10 mouse cellular contexts compared by ENCODE assay signal in the genomic region with DNA sequence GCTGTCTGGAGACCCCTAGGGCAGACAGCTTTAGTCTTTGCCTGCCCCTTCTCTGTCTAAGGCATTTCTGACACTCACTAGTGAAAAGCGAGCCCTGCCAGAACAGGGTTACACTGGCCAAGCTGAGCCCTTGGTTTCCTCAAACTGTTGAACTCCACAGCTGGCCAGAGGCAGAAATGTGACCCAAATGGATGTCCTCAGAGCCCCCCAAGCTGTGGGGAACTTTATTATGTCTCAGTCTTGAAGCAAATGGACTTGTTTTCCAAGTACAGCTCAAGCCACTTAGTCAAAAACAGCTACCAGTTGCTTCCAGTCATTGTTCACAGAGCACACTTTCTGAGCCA. TPM values are rescaled to one million over a fixed set of nuclear protein-coding genes. Genes with fewer than 3 reads are reported as not detected.
DNase-seq lines count a peak whose midpoint lies in the region; ATAC-seq lines count a peak whose summit lies in the region.
"Had no signal": no experiment of that assay in that cellular context is flagged by ENCODE, and none has a peak within 500 bp of the region (broad histone marks: within the 10 kb centered on the region; RNA-seq: fewer than 3 reads in every experiment).

No protein-coding gene starts in this region.

- ATAC-seq in lung, embryonic 15.5 days (ENCODE audit: borderline replicate concordance, extremely low read depth, low FRiP score, low TSS enrichment): peak; percentile 68
- no peak for ATAC-seq in hindbrain, embryonic 16.5 days
- no peak for ATAC-seq in midbrain, embryonic 13.5 days
- ATAC-seq: liver, embryonic 12.5 days had no signal

- H3K9me3 ChIP-seq in heart, embryonic 10.5 days: no peaks in the 10 kb centered on the region
- H3K9me3 ChIP-seq in lung, embryonic 15.5 days: no peaks in the 10 kb centered on the region
- no peaks in the 10 kb centered on the region for H3K9me3 ChIP-seq in hindbrain, embryonic 16.5 days (ENCODE audit: control insufficient read depth, low read length)
- no peaks in the 10 kb centered on the region for H3K9me3 ChIP-seq in midbrain, embryonic 13.5 days
- H3K9me3 ChIP-seq: liver, embryonic 12.5 days had no signal

- no peak for DNase-seq in heart, embryonic 10.5 days (ENCODE audit: low spot score)
- DNase-seq in heart, adult 9 months (ENCODE audit: low spot score in 2 of 2): no peak
- no peak for DNase-seq in lung, postnatal 25 days (ENCODE audit: low spot score)
- no peak for DNase-seq in cerebellum, postnatal 4 days (ENCODE audit: low spot score in 2 of 2)
- no peak for DNase-seq in thymus, postnatal 36 days
- DNase-seq: thymus, adult 18-20 months had no signal

- peak overlapping the region; percentile 59 for H3K4me3 ChIP-seq in heart, embryonic 10.5 days
- no peak overlapping the region; the same call in 1 of the 2 replicates for H3K4me3 ChIP-seq in lung, embryonic 15.5 days
- H3K4me3 ChIP-seq in hindbrain, embryonic 16.5 days (ENCODE audit: low read length): no peak overlapping the region
- no peak overlapping the region for H3K4me3 ChIP-seq in midbrain, embryonic 13.5 days (replicated peaks)
- H3K4me3 ChIP-seq: liver, embryonic 12.5 days had no signal

- H3K27me3 ChIP-seq in heart, embryonic 10.5 days (ENCODE audit: insufficient read depth, poor library complexity, severe bottlenecking): peaks cover 20% of the 10 kb centered on the region
- H3K27me3 ChIP-seq in lung, embryonic 15.5 days: no peaks in the 10 kb centered on the region
- H3K27me3 ChIP-seq in hindbrain, embryonic 16.5 days (replicated peaks; ENCODE audit: control insufficient read depth, insufficient read depth, low read length): no peaks in the 10 kb centered on the region; the same call in 1 of the 2 replicates
- peaks cover 19% of the 10 kb centered on the region for H3K27me3 ChIP-seq in midbrain, embryonic 13.5 days

- WGBS in heart, embryonic 10.5 days: 12% methylated on average over 1 of the region's 1 CpGs
- whole genome bisulfite sequencing in lung, embryonic 15.5 days: 16% methylated on average over 1 of the region's 1 CpGs
- WGBS in hindbrain, embryonic 16.5 days: 33% methylated on average over 1 of the region's 1 CpGs
- 13% methylated on average over 1 of the region's 1 CpGs for WGBS in midbrain, embryonic 13.5 days

- peaks cover 25% of the 10 kb centered on the region for H3K4me1 ChIP-seq in heart, embryonic 10.5 days
- H3K4me1 ChIP-seq in lung, embryonic 15.5 days: peaks cover 25% of the 10 kb centered on the region
- H3K4me1 ChIP-seq in hindbrain, embryonic 16.5 days (ENCODE audit: control insufficient read depth, insufficient read depth, low read depth, low read length): peaks cover 12% of the 10 kb centered on the region
- peaks cover 20% of the 10 kb centered on the region for H3K4me1 ChIP-seq in midbrain, embryonic 13.5 days (replicated peaks)

- H3K36me3 ChIP-seq in heart, embryonic 10.5 days: no peaks in the 10 kb centered on the region
- H3K36me3 ChIP-seq in lung, embryonic 15.5 days: no peaks in the 10 kb centered on the region
- no peaks in the 10 kb centered on the region for H3K36me3 ChIP-seq in hindbrain, embryonic 16.5 days (ENCODE audit: control insufficient read depth, insufficient read depth, low read length)
- H3K36me3 ChIP-seq in midbrain, embryonic 13.5 days: no peaks in the 10 kb centered on the region
- H3K36me3 ChIP-seq: liver, embryonic 12.5 days had no signal

- peak overlapping the region; percentile 81 for H3K27ac ChIP-seq in heart, embryonic 10.5 days
- H3K27ac ChIP-seq in lung, embryonic 15.5 days: peak overlapping the region; percentile 88
- 0 out of 2 replicates have a peak overlapping the region, but pooled peaks have one; percentile 3 for H3K27ac ChIP-seq in hindbrain, embryonic 16.5 days (ENCODE audit: low read depth, low read length)
- H3K27ac ChIP-seq in midbrain, embryonic 13.5 days: 0 out of 2 replicates have a peak overlapping the region, but pooled peaks have one; percentile 5
- H3K27ac ChIP-seq: liver, embryonic 12.5 days had no signal

- peak overlapping the region; percentile 60 for H3K4me2 ChIP-seq in lung, embryonic 15.5 days
- H3K4me2 ChIP-seq in hindbrain, embryonic 16.5 days (ENCODE audit: low read length): no peak overlapping the region
- H3K4me2 ChIP-seq in midbrain, embryonic 13.5 days (replicated peaks): 0 out of 2 replicates have a peak overlapping the region, but pooled peaks have one; percentile 57

- no peak overlapping the region for H3K9ac ChIP-seq in lung, embryonic 15.5 days
- no peak overlapping the region for H3K9ac ChIP-seq in hindbrain, embryonic 16.5 days (ENCODE audit: low read depth, low read length)
- no peak overlapping the region for H3K9ac ChIP-seq in midbrain, embryonic 13.5 days (replicated peaks)
- H3K9ac ChIP-seq: liver, embryonic 12.5 days had no signal

RNA-seq across cellular contexts. Expression of a gene that starts 16.0 kb away (rescaled TPM):
- 5.0 and 10.4 TPM in 2 replicates for polyA plus RNA-seq in heart, embryonic 10.5 days (2016; fragmentation: Nextera tagmentation; extraction: Ambion mirVana)
- 7.3 and 9.9 TPM in 2 replicates for polyA plus RNA-seq in lung, embryonic 15.5 days (2015; fragmentation: Nextera tagmentation; extraction: Ambion mirVana)
- polyA plus RNA-seq in hindbrain, embryonic 16.5 days (2015; fragmentation: Nextera tagmentation; extraction: Ambion mirVana): 21.6 and 26.4 TPM in 2 replicates
- 36.6 and 41.7 TPM in 2 replicates for polyA plus RNA-seq in midbrain, embryonic 13.5 days (2015; fragmentation: Nextera tagmentation; extraction: Ambion mirVana)

Comparison
In these comparisons a context has a peak if more than half of its experiments do, and no peak if none do; other contexts are left out.
1. H3K27ac ChIP-seq: peak in every context shown above with its lines; median percentile 88 in lung, embryonic 15.5 days; 81 in heart, embryonic 10.5 days; 5 in midbrain, embryonic 13.5 days; 3 in hindbrain, embryonic 16.5 days.